Mouse (Mus musculus) WW6 (cell line): ENCODE results near the gene Jph2.

ENCODE experiments used
- DNase-seq: peaks from one replicate; pipeline ENCODE4 v3.0.0-alpha.2; 2013; ENCODE audit warnings: low read depth, low spot score

The Jph2 gene

GRCm38 (mm10) chr2:163362940-163363921 lies 34.6 kb downstream of the Jph2 start:
- DNase-seq, result no peak

- no peak for DNase-seq
These were observed 36.8 kb downstream of the Jph2 start for GRCm38 (mm10) chr2:163360858-163361623.

- DNase-seq, result no peak
These were observed 38.5 kb downstream of the Jph2 start for GRCm38 (mm10) chr2:163359253-163359652.

GRCm38 (mm10) chr2:163358662-163359061 lies 39.1 kb downstream of the Jph2 start:
- DNase-seq, result no peak

- no peak for DNase-seq
These were observed 41.5 kb downstream of the Jph2 start for GRCm38 (mm10) chr2:163356113-163356840.

GRCm38 (mm10) chr2:163355666-163356065 lies 42.1 kb downstream of the Jph2 start:
- DNase-seq, result no peak

GRCm38 (mm10) chr2:163353731-163354130 lies 44.1 kb downstream of the Jph2 start:
- DNase-seq, result no peak

- no peak for DNase-seq
These were observed 47.4 kb downstream of the Jph2 start for GRCm38 (mm10) chr2:163350443-163350842.

- no peak for DNase-seq
These were observed 48.4 kb downstream of the Jph2 start for GRCm38 (mm10) chr2:163349411-163349810.

GRCm38 (mm10) chr2:163348677-163349076 lies 49.1 kb downstream of the Jph2 start:
- DNase-seq, result no peak

GRCm38 (mm10) chr2:163347517-163348184 lies 50.1 kb downstream of the Jph2 start:
- no peak for DNase-seq

- DNase-seq, result no peak
These were observed 51.3 kb downstream of the Jph2 start for GRCm38 (mm10) chr2:163346497-163346896.

GRCm38 (mm10) chr2:163344976-163345660 lies 52.7 kb downstream of the Jph2 start:
- no peak for DNase-seq

- no peak for DNase-seq
These were observed 54.1 kb downstream of the Jph2 start for GRCm38 (mm10) chr2:163343671-163344070.

- DNase-seq, result peak; percentile 45
These were observed 57.5 kb downstream of the Jph2 start for GRCm38 (mm10) chr2:163340263-163340662.

GRCm38 (mm10) chr2:163332368-163333055 lies 65.3 kb downstream of the Jph2 start:
- no peak for DNase-seq

GRCm38 (mm10) chr2:163331423-163331822 lies 66.4 kb downstream of the Jph2 start:
- DNase-seq, result no peak

- DNase-seq, result no peak
These were observed 67.1 kb downstream of the Jph2 start for GRCm38 (mm10) chr2:163330742-163331141.

- DNase-seq, result no peak
These were observed 74.6 kb downstream of the Jph2 start for GRCm38 (mm10) chr2:163323163-163323562.

- DNase-seq, result no peak
These were observed 79.0 kb downstream of the Jph2 start for GRCm38 (mm10) chr2:163318777-163319176.
